Mouse (Mus musculus) colon, adult 2 months (tissue): ENCODE results near the gene Olfr310. TPM values are rescaled to one million over a fixed set of nuclear protein-coding genes. Genes with fewer than 3 reads are reported as not detected.

Experiments
- polyA plus RNA-seq: library from polyadenylated mRNA; depleted of rRNA; stranded (reverse); fragments of >200 nt; gene quantifications from 2 replicates; pipeline ENCODE4 v1.2.3, GENCODE M21; 2012; rRNA removed

Gene Olfr310
- polyA plus RNA-seq = not detected in 2 replicates

DNA sequence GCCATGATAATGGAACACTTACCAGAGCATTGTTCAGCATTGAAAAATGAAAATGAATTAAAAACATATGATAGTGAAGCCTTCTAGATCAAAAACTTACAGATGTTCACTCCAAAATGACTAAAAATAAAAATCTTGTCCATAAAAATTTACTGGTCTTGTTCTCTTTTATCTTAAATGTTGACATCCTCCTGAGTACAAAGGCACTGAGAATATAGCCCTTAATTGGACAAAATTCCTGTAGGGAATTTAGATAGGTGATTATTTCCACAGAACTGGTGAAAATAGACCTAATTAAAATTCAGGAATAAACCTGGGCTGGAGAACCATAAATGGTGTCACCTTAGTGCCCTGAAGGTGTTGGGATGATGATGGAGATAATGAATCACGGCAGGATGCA, at the start of gene Olfr310:
Gene Olfr310, minus strand, starts transcription at position 101 of the 400 bp plus-strand sequence.

DNA sequence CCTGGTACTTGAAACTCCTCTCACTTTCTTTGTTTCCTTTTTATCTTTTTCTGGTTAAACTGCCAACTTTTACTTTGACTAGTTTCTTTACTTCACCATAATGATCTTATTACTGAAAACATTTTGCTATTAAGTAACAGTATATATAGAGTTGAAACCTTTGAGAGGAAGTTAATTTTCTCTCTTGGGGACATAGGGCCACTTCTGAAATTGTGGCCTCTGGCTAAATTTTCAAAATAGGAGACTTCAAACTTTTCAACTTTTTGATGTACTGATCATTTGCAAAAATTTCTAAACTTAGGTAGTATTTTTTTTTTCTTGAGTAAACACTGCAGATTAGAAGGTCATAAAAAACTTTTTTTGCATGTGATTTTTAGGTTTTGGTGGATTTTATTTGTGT, 48.6 kb upstream of the Olfr310 start, which contains the start of gene Olfr308:
Gene Olfr308, minus strand, starts transcription at position 101 of the 400 bp plus-strand sequence.

GRCm38 (mm10) chr7:86313608-86314007, 36.6 kb upstream of the Olfr310 start, which contains the start of gene Olfr309:
Olfr309 (minus strand) TSS chr7:86313708.

GRCm38 (mm10) chr7:86246208-86246607, 30.8 kb downstream of the Olfr310 start, which contains the start of gene Vmn2r76:
Vmn2r76 (minus strand) TSS chr7:86246308.

Other genes with a start within 250 kb of the Olfr310 start
- gene Vmn2r75, start 105.4 kb downstream of the Olfr310 start, polyA plus RNA-seq = not detected in 2 replicates
- gene Vmn2r76, start 30.9 kb downstream of the Olfr310 start, polyA plus RNA-seq = not detected in 2 replicates
- not detected in 2 replicates for gene Olfr309, start 36.5 kb upstream of the Olfr310 start, polyA plus RNA-seq
- gene Olfr308, start 48.5 kb upstream of the Olfr310 start, polyA plus RNA-seq = not detected in 2 replicates
- not detected in 2 replicates for gene Olfr307, start 60.4 kb upstream of the Olfr310 start, polyA plus RNA-seq
- gene Olfr305, start 89.8 kb upstream of the Olfr310 start, polyA plus RNA-seq = not detected in 2 replicates
- not detected in 2 replicates for gene Olfr304, start 109.5 kb upstream of the Olfr310 start, polyA plus RNA-seq
- gene Olfr303, start 120.6 kb upstream of the Olfr310 start, polyA plus RNA-seq = not detected in 2 replicates
- not detected in 2 replicates for gene Olfr301, start 126.7 kb upstream of the Olfr310 start, polyA plus RNA-seq
- gene Olfr299, start 182.7 kb upstream of the Olfr310 start, polyA plus RNA-seq = not detected in 2 replicates
- not detected in 2 replicates for gene Olfr298, start 215.3 kb upstream of the Olfr310 start, polyA plus RNA-seq
- gene Olfr297, start 242.8 kb upstream of the Olfr310 start, polyA plus RNA-seq = not detected in 2 replicates